Mouse (Mus musculus): ENCODE data around the gene Clic3.

Clic3 gene

GRCm38 (mm10) chr2:25431308-25431855 lies 25.3 kb upstream of the Clic3 start:
- H3K27me3 ChIP-seq (ENCODE audit: control insufficient read depth, insufficient read depth, low read length, poor library complexity, severe bottlenecking), result no peaks in the 10 kb centered on the region
- no peak for DNase-seq (ENCODE audit: low read depth, low spot score)
- no peaks in the 10 kb centered on the region; the same call in 1 of the 2 replicates for H3K36me3 ChIP-seq (ENCODE audit: control insufficient read depth, insufficient read depth, low read length, poor library complexity, severe bottlenecking)

GRCm38 (mm10) chr2:25432326-25433098 lies 24.1 kb upstream of the Clic3 start:
- DNase-seq (ENCODE audit: low read depth, low spot score), result no peak
- Histone ChIP-seq H3K27me3 (ENCODE audit: control insufficient read depth, insufficient read depth, low read length, poor library complexity, severe bottlenecking) (no peaks in the 10 kb centered on the region), H3K36me3 (ENCODE audit: control insufficient read depth, insufficient read depth, low read length, poor library complexity, severe bottlenecking) (no peaks in the 10 kb centered on the region; the same call in none of the 2 replicates)

GRCm38 (mm10) chr2:25433101-25433500 lies 23.5 kb upstream of the Clic3 start:
- no peak for DNase-seq (ENCODE audit: low read depth, low spot score)
- Histone ChIP-seq H3K36me3 (ENCODE audit: control insufficient read depth, insufficient read depth, low read length, poor library complexity, severe bottlenecking) (no peaks in the 10 kb centered on the region; the same call in none of the 2 replicates), H3K27me3 (ENCODE audit: control insufficient read depth, insufficient read depth, low read length, poor library complexity, severe bottlenecking) (no peaks in the 10 kb centered on the region)

- Histone ChIP-seq H3K27me3 (ENCODE audit: control insufficient read depth, insufficient read depth, low read length, poor library complexity, severe bottlenecking) (no peaks in the 10 kb centered on the region), H3K36me3 (ENCODE audit: control insufficient read depth, insufficient read depth, low read length, poor library complexity, severe bottlenecking) (no peaks in the 10 kb centered on the region; the same call in none of the 2 replicates)
- no peak for DNase-seq (ENCODE audit: low read depth, low spot score)
Observed at GRCm38 (mm10) chr2:25434292-25434691, 22.3 kb upstream of the Clic3 start.

- Histone ChIP-seq H3K27me3 (ENCODE audit: control insufficient read depth, insufficient read depth, low read length, poor library complexity, severe bottlenecking) (no peaks in the 10 kb centered on the region), H3K36me3 (ENCODE audit: control insufficient read depth, insufficient read depth, low read length, poor library complexity, severe bottlenecking) (no peaks in the 10 kb centered on the region; the same call in 1 of the 2 replicates)
- no peak for DNase-seq (ENCODE audit: low read depth, low spot score)
Observed at GRCm38 (mm10) chr2:25436286-25436820, 20.3 kb upstream of the Clic3 start.

- Histone ChIP-seq H3K36me3 (ENCODE audit: control insufficient read depth, insufficient read depth, low read length, poor library complexity, severe bottlenecking) (no peaks in the 10 kb centered on the region; the same call in 1 of the 2 replicates), H3K27me3 (ENCODE audit: control insufficient read depth, insufficient read depth, low read length, poor library complexity, severe bottlenecking) (no peaks in the 10 kb centered on the region)
- DNase-seq (ENCODE audit: low read depth, low spot score), result no peak
Observed at GRCm38 (mm10) chr2:25441067-25441466, 15.6 kb upstream of the Clic3 start.

- no peaks in the 10 kb centered on the region; the same call in none of the 2 replicates for H3K36me3 ChIP-seq (ENCODE audit: control insufficient read depth, insufficient read depth, low read length, poor library complexity, severe bottlenecking)
- no peaks in the 10 kb centered on the region for H3K27me3 ChIP-seq (ENCODE audit: control insufficient read depth, insufficient read depth, low read length, poor library complexity, severe bottlenecking)
- DNase-seq (ENCODE audit: low read depth, low spot score), result no peak
Observed at GRCm38 (mm10) chr2:25442682-25443081, 14.0 kb upstream of the Clic3 start.

- no peaks in the 10 kb centered on the region for H3K27me3 ChIP-seq (ENCODE audit: control insufficient read depth, insufficient read depth, low read length, poor library complexity, severe bottlenecking)
- no peaks in the 10 kb centered on the region; the same call in 1 of the 2 replicates for H3K36me3 ChIP-seq (ENCODE audit: control insufficient read depth, insufficient read depth, low read length, poor library complexity, severe bottlenecking)
- no peak for DNase-seq (ENCODE audit: low read depth, low spot score)
Observed at GRCm38 (mm10) chr2:25450853-25451647, 5.6 kb upstream of the Clic3 start.

- no peak for DNase-seq (ENCODE audit: low read depth, low spot score)
- Histone ChIP-seq H3K27me3 (ENCODE audit: control insufficient read depth, insufficient read depth, low read length, poor library complexity, severe bottlenecking) (no peaks in the 10 kb centered on the region), H3K36me3 (ENCODE audit: control insufficient read depth, insufficient read depth, low read length, poor library complexity, severe bottlenecking) (no peaks in the 10 kb centered on the region; the same call in 1 of the 2 replicates)
Observed at GRCm38 (mm10) chr2:25452951-25453350, 3.7 kb upstream of the Clic3 start.

GRCm38 (mm10) chr2:25457022-25457896 lies 621 bp downstream of the Clic3 start:
- H3K27me3 ChIP-seq (ENCODE audit: control insufficient read depth, insufficient read depth, low read length, poor library complexity, severe bottlenecking), result no peaks in the 10 kb centered on the region
- no peak for DNase-seq (ENCODE audit: low read depth, low spot score)
- no peaks in the 10 kb centered on the region; the same call in 1 of the 2 replicates for H3K36me3 ChIP-seq (ENCODE audit: control insufficient read depth, insufficient read depth, low read length, poor library complexity, severe bottlenecking)

- DNase-seq (ENCODE audit: low read depth, low spot score), result no peak
- Histone ChIP-seq H3K36me3 (ENCODE audit: control insufficient read depth, insufficient read depth, low read length, poor library complexity, severe bottlenecking) (no peaks in the 10 kb centered on the region; the same call in 1 of the 2 replicates), H3K27me3 (ENCODE audit: control insufficient read depth, insufficient read depth, low read length, poor library complexity, severe bottlenecking) (no peaks in the 10 kb centered on the region)
Observed at GRCm38 (mm10) chr2:25458911-25459310, 2.3 kb downstream of the Clic3 start.

- Histone ChIP-seq H3K27me3 (ENCODE audit: control insufficient read depth, insufficient read depth, low read length, poor library complexity, severe bottlenecking) (no peaks in the 10 kb centered on the region), H3K36me3 (ENCODE audit: control insufficient read depth, insufficient read depth, low read length, poor library complexity, severe bottlenecking) (no peaks in the 10 kb centered on the region; the same call in 1 of the 2 replicates)
- no peak for DNase-seq (ENCODE audit: low read depth, low spot score)
Observed at GRCm38 (mm10) chr2:25460135-25460534, 3.5 kb downstream of the Clic3 start.

- Histone ChIP-seq H3K27me3 (ENCODE audit: control insufficient read depth, insufficient read depth, low read length, poor library complexity, severe bottlenecking) (no peaks in the 10 kb centered on the region), H3K36me3 (ENCODE audit: control insufficient read depth, insufficient read depth, low read length, poor library complexity, severe bottlenecking) (no peaks in the 10 kb centered on the region; the same call in 1 of the 2 replicates)
- DNase-seq (ENCODE audit: low read depth, low spot score), result peak; percentile 100
Observed at GRCm38 (mm10) chr2:25460551-25461309, 4.1 kb downstream of the Clic3 start, which contains the start of gene Paxx. TSS of gene Paxx (minus strand) at chr2:25461094.
